Mouse (Mus musculus) cerebellum, postnatal 25 days (tissue): ENCODE measurements around the gene Cntn3.
"Not testable (repeated sequence)": the region's sequence is repeated elsewhere in the genome, so short reads cannot be mapped to it uniquely, and the experiment has no call there.

Experiments used
- DNase-seq, 2 experiments: peaks; one replicate each; pipeline ENCODE4 v3.0.0; 2021; ENCODE audit warnings: mixed read lengths in 2 of 2

Gene Cntn3

GRCm38 (mm10) chr6:102573001-102573400 is at the start of gene Cntn3:
Gene Cntn3, minus strand, starts transcription at chr6:102573101.
- not testable (repeated sequence) for DNase-seq

- no peak for DNase-seq
Measured at GRCm38 (mm10) chr6:102600773-102601172, 27.9 kb upstream of the Cntn3 start.

- no peak for DNase-seq
Measured at GRCm38 (mm10) chr6:102597756-102598155, 24.9 kb upstream of the Cntn3 start.

GRCm38 (mm10) chr6:102590151-102590550 is 17.2 kb upstream of the Cntn3 start:
- no peak for DNase-seq

GRCm38 (mm10) chr6:102589311-102589710 is 16.4 kb upstream of the Cntn3 start:
- no peak for DNase-seq

- no peak for DNase-seq
Measured at GRCm38 (mm10) chr6:102586056-102586455, 13.2 kb upstream of the Cntn3 start.

GRCm38 (mm10) chr6:102583578-102583977 is 10.7 kb upstream of the Cntn3 start:
- DNase-seq, result no peak

- DNase-seq, result no peak
Measured at GRCm38 (mm10) chr6:102567496-102567895, 5.4 kb downstream of the Cntn3 start.

- DNase-seq, result no peak
Measured at GRCm38 (mm10) chr6:102565228-102565627, 7.7 kb downstream of the Cntn3 start.

GRCm38 (mm10) chr6:102564011-102564731 is 8.7 kb downstream of the Cntn3 start:
- peak; percentile 46 to 62 for DNase-seq

GRCm38 (mm10) chr6:102563431-102563830 is 9.5 kb downstream of the Cntn3 start:
- DNase-seq, result peak in 1 of 2 experiments; percentile 3

- DNase-seq, result peak in 1 of 2 experiments; percentile 5
Measured at GRCm38 (mm10) chr6:102557521-102557920, 15.4 kb downstream of the Cntn3 start.

- DNase-seq, result no peak
Measured at GRCm38 (mm10) chr6:102556497-102556896, 16.4 kb downstream of the Cntn3 start.

- no peak for DNase-seq
Measured at GRCm38 (mm10) chr6:102555814-102556437, 17.0 kb downstream of the Cntn3 start.

GRCm38 (mm10) chr6:102555067-102555657 is 17.7 kb downstream of the Cntn3 start:
- DNase-seq, result peak; percentile 5 to 16

GRCm38 (mm10) chr6:102541633-102542412 is 31.1 kb downstream of the Cntn3 start:
- DNase-seq, result no peak

GRCm38 (mm10) chr6:102535599-102535998 is 37.3 kb downstream of the Cntn3 start:
- no peak for DNase-seq

- DNase-seq, result no peak
Measured at GRCm38 (mm10) chr6:102523037-102523436, 49.9 kb downstream of the Cntn3 start.

- no peak for DNase-seq
Measured at GRCm38 (mm10) chr6:102520977-102521376, 51.9 kb downstream of the Cntn3 start.

GRCm38 (mm10) chr6:102515231-102515630 is 57.7 kb downstream of the Cntn3 start:
- DNase-seq, result no peak

- no peak for DNase-seq
Measured at GRCm38 (mm10) chr6:102512085-102512484, 60.8 kb downstream of the Cntn3 start.

- no peak for DNase-seq
Measured at GRCm38 (mm10) chr6:102485509-102485908, 87.4 kb downstream of the Cntn3 start.
